Mouse (Mus musculus) ovary, postnatal 10 days (tissue): ENCODE results near the gene Tmbim1.
A peak's percentile ranks its signal among the peaks of the same experiment; 100 is the strongest.
"Not testable (repeated sequence)": the region's sequence is repeated elsewhere in the genome, so short reads cannot be mapped to it uniquely, and the experiment has no call there.

Experiments used
- DNase-seq: peaks from one replicate; pipeline ENCODE4 v3.0.0; 2022; ENCODE audit warnings: low spot score

The Tmbim1 gene

DNA sequence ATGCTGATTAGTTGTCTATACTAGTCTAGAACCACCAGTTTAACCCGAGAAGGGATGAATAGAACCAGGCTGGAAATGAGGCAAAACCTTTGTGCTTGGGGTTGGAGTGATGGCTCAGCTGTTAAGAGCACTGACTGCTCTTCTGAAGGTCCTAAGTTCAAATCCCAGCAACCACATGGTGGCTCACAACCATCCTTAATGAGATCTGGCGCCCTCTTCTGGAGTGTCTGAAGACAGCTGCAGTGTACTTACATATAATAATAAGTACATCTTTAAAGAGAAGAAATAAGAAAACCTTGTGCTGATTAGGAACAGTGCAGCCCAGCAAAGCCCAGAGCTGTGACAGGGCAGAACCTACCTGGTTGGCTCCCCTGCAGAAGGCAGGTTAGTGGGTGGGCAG is 21.5 kb upstream of the Tmbim1 start:
- DNase-seq: not testable (repeated sequence)

DNA sequence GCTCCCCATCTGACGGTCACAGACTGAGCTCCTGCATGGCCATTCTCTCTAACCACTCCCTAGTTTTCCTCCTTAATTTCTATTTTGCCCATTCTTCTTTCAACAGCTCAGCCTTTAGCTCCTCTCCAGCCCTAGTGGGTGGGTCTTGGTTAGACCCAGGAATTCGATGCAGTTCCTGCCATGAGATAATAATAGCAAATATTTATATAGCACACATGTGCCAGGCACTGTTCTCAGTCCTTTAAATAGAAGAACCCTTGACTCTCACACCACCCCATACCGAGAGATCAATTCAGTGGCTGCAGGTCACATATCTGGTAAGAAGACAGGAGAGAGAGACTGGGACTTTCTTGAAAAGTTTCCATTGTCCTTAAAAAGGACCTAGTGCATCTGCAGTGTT is 16.0 kb upstream of the Tmbim1 start:
- DNase-seq: no peak

DNA sequence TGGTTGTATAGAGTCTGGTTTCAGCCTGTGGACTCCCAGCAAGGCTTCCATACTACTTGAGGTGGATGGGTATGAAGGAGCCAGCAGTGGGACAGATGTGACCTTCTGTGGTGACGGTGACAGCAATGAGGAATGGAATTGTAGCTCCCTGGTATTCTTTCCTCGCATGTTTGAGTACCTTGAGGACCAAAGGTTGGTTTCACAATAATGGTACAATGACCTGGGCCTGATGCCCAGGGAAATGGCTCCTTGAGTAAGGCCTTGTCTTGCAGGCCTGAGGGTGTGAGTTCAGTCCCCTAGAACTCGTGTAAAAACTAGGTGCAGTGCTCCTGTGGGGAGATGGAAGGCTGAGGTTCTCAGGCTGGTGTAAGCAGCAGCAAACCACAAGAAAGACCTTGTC is 13.3 kb upstream of the Tmbim1 start:
- no peak for DNase-seq

DNA sequence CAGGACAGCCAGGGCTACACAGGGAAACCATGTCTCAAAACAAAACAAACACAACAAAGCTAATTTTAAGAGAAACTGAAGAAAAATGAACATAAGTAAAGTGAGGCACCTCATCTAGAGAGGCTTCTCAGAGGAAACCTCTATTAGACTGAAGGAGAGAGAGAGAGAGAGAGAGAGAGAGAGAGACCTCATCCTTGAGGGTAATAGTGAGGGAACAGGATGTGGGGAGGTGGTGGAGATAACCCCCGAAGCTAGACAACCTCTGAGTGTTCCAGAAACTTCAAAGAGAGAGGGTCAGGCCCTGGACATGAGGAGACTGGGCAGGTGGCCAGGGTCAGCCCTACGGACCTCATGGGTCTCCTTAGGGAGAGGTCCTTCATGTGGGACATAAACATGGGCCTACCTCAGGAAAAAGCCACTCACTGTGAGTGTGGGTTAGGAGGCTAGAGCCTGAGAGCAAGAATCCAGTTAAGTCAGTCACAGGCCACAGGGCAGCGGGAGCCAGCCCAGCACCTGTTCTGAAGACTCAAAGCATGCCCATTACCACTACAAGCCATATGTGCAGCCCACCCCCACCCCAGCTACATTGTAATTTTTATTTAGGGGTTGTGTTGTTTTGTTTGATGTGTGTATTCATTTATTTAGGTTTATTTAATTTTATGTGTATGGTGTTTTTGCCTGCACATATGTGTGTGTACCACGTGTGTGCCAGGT is 10.8 kb upstream of the Tmbim1 start:
- no peak for DNase-seq

DNA sequence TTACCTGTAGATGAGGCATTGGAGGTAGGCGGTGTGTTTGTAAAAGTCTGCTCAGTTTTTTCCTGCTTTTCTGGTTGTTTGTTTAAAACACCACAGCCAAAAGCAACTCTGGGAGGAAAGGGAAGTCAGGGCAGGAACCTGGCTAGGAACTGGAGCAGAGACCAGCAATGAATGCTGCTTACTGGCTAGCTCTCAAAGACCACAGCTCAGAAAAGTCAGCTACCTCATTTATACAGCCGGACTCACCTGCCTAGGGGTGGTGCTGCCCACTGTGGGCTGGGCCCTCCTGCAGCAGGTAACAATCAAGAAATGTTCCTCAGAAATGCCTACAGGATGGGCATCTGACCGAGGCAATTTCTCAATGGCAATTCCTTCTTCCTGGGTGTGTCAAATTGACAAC is 9.4 kb upstream of the Tmbim1 start:
- DNase-seq: no peak

DNA sequence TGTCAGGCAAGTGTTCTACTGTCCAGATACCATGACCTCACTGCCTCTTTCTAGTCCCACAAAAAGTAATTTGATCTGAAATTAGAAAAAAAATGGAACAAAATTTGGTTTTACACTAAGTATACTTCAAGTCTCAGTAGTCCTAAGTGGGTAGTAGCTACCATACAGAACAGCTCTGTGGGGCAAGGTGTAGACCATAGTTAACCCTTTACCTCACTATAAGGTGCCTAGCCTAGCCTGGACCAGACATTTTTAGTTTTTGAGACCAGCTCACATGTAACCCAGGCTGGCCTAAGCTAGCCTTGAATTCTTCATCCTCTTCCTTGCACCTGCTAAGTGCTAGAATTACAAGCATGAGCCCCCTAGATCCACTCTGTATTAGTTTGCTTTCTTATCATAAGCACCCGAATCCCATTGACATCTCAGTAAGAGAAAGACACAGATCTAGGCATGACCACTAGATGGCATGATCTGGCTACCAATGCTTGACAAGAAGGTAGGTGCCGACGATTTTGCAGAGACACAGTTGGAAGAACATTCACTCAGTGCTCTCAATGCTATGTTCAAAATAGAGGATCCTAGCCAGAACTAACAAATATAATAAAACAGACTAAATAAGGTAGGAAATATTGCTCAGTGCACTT is 7.7 kb upstream of the Tmbim1 start:
- DNase-seq: no peak

DNA sequence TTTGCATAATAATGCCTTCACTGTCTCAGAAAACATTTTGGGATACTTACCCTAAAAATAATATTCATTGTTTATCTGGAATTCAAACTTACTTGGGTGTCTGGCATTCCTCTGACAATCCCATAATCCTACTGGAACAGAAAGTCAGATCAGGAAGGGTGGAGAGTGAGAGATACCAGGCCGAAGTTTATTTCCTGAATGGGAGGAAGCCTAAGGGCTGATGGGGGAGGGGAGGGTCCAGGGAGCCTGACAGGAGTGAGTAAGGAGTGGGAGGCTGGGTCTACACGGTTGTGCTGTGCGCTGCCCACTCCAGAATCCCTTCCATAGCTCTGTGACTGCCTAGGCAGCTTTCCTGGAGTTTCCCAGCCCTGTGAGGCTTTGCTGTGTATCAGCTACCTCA is 4.3 kb upstream of the Tmbim1 start:
- DNase-seq: no peak

DNA sequence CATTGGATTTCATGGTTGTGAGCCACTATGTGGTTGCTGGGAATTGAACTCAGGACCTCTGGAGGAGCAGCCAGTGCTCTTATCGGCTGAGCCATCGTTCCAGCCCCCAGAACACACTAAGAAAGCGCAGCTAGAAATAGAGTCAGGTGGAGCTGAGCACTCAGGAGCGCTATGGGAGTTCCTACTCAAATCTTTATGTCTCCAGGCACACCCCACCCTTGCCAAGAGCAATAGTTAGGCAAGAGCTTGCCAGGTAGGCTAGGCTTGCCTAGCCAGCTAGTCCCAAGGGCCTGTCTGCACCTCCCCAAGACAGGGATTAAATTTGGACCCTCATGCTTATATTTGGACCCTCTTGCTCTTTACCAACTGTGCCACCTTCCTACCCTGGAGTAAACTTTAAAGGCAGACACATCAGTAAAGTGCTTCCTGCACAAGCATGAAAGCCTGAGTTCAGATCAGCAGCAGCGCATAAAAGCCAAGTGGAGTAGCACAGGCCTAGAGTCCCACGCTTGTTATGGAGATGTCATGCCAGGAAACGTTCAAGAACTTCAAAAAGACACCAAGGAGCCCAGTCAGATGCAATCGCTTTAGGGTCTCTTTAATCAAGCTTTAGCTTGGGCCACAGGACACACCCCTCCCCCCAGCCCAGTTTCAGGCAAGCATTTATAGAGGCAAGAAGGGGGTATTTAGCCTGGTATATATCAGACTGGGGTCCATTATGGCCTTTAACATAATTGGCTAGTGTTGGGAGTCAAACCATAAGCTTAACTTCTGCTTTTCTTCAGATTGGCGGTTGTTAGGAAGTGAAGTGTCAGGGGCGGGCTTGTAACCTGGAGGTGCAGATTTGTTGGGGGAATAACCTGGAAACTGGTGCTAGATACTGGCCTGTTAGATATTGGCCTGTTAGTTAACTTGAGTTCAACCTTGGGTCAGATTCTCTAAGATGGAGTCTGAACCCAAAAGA is 2.9 kb upstream of the Tmbim1 start:
- no peak for DNase-seq

DNA sequence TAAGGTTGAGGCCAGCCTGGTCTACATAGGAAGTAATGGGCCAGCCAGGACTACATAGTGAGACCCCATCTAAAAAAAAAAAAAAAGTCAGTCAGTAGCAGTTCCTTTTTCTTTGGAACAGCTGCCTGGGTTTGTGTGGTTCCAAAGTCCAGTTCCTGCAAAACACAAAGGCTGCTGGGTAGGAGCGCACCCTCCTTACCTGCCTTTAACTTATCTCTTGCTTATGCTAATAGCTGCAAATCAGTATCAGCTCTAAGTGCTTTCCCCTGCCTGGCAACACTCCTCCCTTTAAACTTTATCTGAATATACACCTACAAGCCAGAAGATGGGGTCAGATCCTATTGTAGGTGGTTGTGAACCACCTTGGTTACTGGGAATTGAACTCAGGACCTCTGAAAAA is 1.7 kb upstream of the Tmbim1 start:
- no peak for DNase-seq

DNA sequence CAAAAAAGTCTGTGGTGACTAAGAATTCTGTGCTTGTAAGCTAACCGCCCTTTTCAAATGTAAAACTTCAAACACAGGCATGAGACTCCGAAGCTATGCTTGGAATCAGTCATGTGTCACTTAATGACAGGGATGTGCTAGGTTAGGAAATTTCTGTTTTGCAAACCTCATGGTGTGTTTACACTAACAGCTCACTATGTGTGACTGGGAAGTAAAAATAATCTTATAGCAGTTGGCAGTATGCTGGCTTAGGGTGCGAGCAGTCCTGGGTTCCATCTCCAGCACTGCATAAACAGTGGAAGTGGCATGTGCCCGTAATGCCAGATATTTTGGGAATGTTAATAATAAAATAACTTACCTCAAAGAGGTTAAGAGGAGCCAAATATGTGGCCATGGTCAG is 476 bp downstream of the Tmbim1 start:
- no peak for DNase-seq

DNA sequence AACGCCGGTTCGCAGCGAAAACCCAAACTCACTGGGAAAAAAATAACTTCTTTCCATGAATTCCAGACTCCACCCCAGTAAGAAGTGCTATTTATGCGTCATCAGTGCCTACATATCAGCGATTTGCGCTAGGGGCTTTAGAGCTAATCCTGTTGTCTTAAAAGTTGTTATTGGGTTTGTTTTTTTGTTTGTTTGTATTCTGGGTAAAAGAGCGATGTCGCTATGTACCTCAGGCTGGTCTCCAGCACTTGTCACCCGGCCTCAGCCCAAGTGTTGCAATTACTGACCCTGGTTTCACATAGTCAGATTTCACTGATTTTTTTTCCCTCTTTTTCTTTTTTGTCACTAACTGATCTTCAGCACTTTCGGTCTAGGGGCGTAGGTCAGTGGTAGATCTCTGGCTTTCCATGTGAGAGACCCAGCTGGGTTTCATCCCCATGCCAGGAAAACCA is 1.1 kb downstream of the Tmbim1 start:
- DNase-seq: no peak

DNA sequence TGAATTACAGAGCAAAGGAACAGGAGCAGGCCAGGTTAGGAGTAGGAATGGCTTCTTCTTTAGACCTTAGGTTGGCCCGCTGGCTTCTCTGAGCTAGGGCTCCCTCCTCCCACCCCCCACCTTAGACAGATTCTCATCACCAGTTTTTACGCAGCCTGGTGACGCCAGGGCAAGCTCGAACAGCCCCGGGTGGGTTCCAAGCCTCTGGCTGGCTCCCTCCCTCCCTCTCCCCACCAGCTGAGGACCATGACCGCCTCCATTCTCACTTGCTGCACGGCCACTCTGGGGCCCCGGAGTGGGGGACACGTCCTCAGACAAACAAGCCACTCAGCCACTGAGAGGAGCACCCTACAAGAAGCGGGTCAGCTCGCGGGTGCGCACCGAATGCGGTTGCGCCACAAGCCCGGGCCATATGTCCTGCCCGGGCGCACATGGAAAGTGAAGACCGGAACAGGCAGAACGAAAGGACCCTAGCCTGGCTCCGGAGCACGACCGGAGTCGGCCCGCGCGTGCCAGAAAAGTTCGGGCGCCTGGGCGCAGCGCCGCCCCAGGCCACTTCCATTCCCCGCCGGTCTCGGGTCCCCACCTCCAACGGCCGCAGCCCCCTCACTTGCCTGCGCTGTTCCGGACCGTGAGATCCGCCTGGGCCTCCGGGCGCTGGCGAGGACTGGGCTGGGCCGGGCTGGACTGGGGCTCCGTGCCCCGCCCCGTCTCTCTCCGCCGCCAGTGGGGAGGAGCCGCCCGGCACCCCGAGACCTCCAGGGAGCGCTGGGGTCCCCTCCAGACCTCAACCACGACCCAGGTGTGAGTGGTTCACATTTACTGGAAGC is 1.7 kb downstream of the Tmbim1 start:
- DNase-seq: peak; percentile 76

DNA sequence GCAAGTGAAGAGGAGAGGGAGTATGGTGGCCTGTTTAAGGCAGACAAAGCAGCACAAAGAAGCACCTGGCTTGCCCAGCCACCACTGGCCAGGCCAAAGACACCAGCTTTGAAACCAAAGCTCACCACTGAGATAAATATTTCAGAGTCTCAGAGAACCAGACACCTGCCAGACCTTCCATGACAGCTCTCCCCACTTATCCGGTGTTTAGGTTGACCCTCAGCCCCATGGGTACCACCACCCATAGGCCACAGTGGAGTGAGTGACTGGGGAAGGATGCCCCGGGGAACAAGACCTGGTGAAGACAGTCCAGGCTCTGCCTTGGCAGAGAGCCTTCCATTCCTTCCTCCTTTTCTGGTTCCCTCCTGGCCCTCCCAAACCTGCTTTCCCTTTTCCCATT is 2.6 kb downstream of the Tmbim1 start:
- no peak for DNase-seq

DNA sequence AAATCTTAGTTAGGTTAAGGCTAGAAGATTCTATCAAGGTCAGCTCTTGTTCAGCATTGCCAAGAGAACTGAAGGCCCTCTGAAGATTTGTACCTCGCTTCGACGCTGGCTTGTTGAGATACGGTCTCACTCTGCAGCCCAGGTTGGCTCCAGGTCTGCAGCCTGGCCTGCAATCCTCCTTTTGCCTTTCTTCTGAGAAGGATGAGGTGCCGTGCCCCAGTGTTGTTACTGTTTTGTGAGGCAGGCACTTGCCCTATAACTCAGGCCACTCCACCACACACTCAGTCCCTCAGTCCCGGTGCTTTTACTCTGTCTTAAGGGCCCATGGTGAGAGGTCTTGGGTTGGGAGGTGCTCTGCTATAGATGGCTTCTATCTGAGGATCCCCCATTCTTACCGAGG is 3.2 kb downstream of the Tmbim1 start:
- DNase-seq: no peak

DNA sequence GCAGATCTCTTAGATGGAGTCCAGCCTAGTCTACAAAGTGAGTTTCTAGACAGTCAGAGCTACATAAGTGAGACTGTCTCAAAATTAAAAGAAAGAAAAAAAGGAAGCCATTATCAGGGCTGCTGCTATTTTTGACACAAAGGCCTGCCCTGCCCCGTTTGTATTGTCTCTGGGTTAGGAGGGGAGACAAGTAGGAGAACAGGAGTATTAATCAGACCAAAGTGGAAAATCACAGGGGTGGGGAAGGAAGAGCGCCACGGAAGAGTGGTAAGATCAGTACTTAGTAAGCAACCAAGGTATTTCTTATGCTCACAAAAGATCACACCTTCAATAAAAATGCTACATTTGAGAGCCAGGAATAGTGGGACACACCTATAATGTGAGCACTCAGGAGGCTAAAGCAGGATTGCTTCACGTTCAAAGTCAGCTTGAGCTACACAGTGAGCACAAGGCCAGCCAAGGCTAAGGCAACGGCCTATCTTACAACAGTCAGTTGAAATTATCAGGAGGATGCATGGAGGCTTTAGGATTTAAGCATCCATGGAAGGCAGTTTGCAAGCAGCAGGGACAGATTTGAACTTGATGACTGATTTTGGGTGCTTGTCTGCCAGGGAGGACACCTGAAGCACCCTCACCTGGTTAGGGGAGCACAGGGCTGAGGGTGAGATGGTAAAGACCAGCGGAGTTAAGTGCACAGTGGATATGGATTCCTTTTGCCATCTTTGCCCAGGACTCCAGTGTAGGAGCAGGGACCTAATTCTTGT is 4.9 kb downstream of the Tmbim1 start:
- no peak for DNase-seq

DNA sequence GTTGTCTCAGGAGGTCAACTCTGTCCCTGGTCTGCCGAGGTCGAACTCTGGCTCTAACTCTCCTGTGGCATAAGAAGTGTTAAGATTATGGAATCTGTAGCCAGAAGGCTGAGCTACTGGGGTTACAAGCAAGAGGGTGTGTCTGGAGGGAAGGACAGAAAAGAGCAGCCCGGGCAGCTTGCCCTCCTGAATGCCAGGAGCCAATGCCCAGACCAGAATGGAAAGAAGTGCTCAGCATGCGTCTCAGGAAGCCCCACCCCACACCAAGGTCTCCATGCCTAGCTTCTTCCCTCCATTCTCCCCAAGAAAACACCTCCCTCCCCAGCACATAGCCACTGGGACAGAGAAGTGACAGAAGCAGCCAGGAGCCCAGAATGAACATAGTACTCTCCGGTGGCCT is 6.4 kb downstream of the Tmbim1 start:
- no peak for DNase-seq

DNA sequence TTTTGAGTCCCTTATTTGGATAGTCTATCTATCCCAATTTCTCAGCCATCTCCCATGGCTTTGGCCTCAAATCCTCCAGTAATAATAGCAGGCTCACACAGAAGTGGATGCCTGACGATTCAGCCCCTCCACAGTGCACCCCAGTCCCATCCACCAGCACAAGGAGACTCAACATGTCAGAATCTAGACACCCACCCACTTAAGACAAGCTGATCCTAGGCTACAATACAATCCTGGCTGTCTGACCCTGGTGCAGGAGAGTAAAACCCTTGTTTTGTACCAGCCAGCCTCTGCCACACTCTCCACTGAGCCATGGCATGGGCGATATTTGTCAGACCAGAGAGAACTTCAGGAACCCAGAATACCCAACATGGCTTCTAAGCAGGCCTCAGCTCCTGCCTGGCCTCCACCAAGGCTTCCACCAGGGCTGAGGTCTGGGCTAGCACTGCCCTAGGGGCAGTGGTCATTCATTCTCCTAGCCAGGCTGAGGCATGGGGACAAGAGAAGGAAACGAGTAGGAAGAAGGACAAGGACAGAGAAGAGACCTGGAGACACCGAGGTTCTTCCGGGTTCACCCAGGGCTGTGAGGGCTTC is 7.2 kb downstream of the Tmbim1 start:
- no peak for DNase-seq

DNA sequence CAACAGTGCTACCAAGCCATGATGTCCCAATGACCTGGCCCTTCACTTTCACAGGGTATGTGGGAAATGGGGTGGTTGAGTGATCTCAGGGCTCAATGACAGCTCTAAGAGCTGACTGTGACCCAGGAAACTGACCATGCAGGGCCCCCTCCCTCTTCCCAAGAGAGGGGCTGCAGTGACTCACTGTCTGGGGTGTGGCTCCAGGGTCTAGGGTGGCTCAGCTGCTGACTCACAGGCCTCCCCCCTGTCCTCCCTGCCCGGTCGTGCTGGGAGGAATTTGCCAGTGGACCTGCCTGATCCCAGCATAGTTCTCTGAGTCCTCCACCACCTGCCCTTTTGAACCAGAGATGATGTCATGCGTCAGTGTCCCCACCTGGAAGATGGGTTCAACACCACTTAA is 8.2 kb downstream of the Tmbim1 start:
- DNase-seq: no peak

DNA sequence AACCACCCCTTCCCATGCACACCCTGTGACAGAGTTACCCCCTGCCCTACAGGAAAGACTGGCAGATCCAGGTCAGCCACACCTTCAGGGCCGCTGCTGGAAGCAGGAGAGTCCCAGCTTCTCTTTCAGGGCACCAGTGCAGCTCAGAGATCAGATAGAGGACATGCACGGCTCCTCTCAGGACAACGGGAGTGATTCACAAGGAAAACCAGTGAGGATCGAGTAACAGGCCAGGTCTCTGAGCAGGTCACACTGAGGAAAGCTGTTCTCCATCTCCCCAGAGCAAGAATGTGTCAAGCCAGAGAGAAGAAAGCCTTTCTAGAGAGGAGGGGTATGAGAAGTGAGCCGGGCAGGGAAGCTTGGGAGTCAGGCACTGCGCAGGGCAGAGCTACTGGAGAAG is 8.9 kb downstream of the Tmbim1 start:
- no peak for DNase-seq

DNA sequence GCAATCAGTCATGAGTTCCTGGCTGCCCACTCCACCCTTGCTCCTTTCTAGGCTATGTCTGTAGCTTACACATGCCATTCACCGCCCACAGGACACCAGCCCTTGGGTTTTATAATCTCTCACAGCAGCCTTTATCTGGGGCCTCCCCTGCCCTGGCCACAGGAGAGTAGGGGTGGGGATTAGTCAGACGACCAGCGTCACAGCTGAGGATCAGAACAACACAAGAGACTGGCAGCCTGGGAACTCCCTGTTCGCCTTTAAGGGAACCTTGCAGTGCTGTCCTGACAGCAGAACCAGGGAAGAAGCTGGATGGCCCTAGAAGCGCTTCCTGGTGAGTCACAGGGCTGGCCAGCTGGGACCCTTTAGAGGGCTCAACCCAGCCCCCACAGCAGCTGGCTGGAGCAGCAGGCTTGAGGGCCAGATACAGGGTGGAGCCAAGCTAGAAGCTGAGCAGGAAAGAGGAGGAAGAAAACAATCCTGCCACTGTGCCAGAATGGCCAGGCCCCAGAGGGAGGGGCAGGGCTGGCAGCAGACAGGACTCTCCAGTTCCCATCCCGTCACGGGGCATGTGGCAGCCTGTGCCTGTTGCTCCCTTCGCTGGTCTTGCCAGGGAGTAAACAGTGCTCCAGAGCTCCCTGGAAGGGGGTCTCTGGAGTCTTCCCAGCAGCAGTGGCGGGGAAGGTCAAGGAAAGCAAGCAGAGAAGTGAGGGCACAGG is 9.8 kb downstream of the Tmbim1 start:
- peak; percentile 69 for DNase-seq
